8 mouse cellular contexts compared by ENCODE assay signal in the genomic region with DNA sequence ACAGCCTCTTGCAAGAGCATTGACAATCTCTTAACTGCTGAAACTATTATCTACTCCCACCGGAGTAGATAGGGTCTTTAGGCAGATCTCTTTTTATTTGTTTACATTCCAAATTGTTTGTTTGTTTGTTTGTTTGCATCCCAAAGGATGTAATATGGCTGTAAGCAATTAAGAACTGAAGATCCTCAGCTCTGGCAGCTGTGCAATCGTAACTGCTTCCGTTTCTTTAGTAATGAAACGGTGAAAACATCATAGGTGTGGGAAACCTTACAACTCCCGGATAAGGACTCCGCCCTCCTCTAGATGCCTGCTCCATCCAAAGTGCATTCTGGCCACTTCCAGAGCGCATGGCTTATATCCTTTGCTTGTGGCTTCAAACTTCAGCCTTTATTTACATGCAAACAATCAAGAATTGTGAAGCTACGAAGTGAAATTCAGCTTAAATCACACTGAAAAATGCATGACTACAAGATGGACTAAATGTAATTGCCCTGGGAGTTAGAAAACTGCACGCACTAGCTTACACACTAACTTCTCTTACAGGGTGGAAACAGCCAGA. TPM values are rescaled to one million over a fixed set of nuclear protein-coding genes. Genes with fewer than 3 reads are reported as not detected.
DNase-seq lines count a peak whose midpoint lies in the region; ATAC-seq lines count a peak whose summit lies in the region.

No protein-coding gene starts in this region.

- H3K36me3 ChIP-seq in kidney, embryonic 15.5 days, result peaks cover 12% of the 10 kb centered on the region
- H3K36me3 ChIP-seq in hindbrain, embryonic 12.5 days, result peaks cover 7% of the 10 kb centered on the region; the same call in 1 of the 2 replicates
- peaks cover 9% of the 10 kb centered on the region for H3K36me3 ChIP-seq in midbrain, embryonic 12.5 days

- peak overlapping the region; percentile 67 for H3K4me2 ChIP-seq in kidney, embryonic 15.5 days
- peak overlapping the region; percentile 76 for H3K4me2 ChIP-seq in hindbrain, embryonic 12.5 days (replicated peaks)
- peak overlapping the region; percentile 64 for H3K4me2 ChIP-seq in midbrain, embryonic 12.5 days (replicated peaks)

- no peak for ATAC-seq in kidney, embryonic 15.5 days (replicated peaks; ENCODE audit: low FRiP score)
- ATAC-seq in hindbrain, embryonic 12.5 days (ENCODE audit: low FRiP score), result no peak
- ATAC-seq in midbrain, embryonic 12.5 days (ENCODE audit: low FRiP score, low read depth), result no peak

- no peak for DNase-seq in kidney, adult 18-20 months
- DNase-seq in ZHBTc4 (ENCODE audit: low read depth, low spot score), result peak; percentile 41
- no peak for DNase-seq in frontal cortex, postnatal 36 days (ENCODE audit: low spot score in 2 of 2)
- no peak for DNase-seq in right cerebral cortex, postnatal 10 days (ENCODE audit: low spot score in 2 of 2)
- DNase-seq in urinary bladder, adult 18-20 months (ENCODE audit: low spot score in 2 of 2), result no peak

- WGBS in kidney, embryonic 15.5 days, result 5% methylated on average over 9 of the region's 9 CpGs
- 16% methylated on average over 9 of the region's 9 CpGs for WGBS in hindbrain, embryonic 12.5 days
- WGBS in midbrain, embryonic 12.5 days, result 23% methylated on average over 9 of the region's 9 CpGs

- H3K9me3 ChIP-seq in kidney, embryonic 15.5 days (replicated peaks), result no peaks in the 10 kb centered on the region
- no peaks in the 10 kb centered on the region for H3K9me3 ChIP-seq in hindbrain, embryonic 12.5 days (replicated peaks)
- H3K9me3 ChIP-seq in midbrain, embryonic 12.5 days, result no peaks in the 10 kb centered on the region

- peaks cover 36% of the 10 kb centered on the region for H3K4me1 ChIP-seq in kidney, embryonic 15.5 days
- peaks cover 19% of the 10 kb centered on the region for H3K4me1 ChIP-seq in hindbrain, embryonic 12.5 days
- peaks cover 24% of the 10 kb centered on the region for H3K4me1 ChIP-seq in midbrain, embryonic 12.5 days

- peak overlapping the region; percentile 93 for H3K9ac ChIP-seq in kidney, embryonic 15.5 days
- peak overlapping the region; percentile 77 for H3K9ac ChIP-seq in hindbrain, embryonic 12.5 days
- H3K9ac ChIP-seq in midbrain, embryonic 12.5 days (replicated peaks), result peak overlapping the region; percentile 72

- H3K4me3 ChIP-seq in kidney, embryonic 15.5 days (replicated peaks), result peak overlapping the region; percentile 94
- H3K4me3 ChIP-seq in hindbrain, embryonic 12.5 days, result peak overlapping the region; percentile 76
- H3K4me3 ChIP-seq in midbrain, embryonic 12.5 days, result peak overlapping the region; percentile 84

- H3K27me3 ChIP-seq in kidney, embryonic 15.5 days, result no peaks in the 10 kb centered on the region
- H3K27me3 ChIP-seq in hindbrain, embryonic 12.5 days, result no peaks in the 10 kb centered on the region
- H3K27me3 ChIP-seq in midbrain, embryonic 12.5 days, result no peaks in the 10 kb centered on the region; the same call in 1 of the 2 replicates

- H3K27ac ChIP-seq in kidney, embryonic 15.5 days, result peak overlapping the region; percentile 72
- H3K27ac ChIP-seq in hindbrain, embryonic 12.5 days, result no peak overlapping the region
- no peak overlapping the region for H3K27ac ChIP-seq in midbrain, embryonic 12.5 days (replicated peaks)

RNA-seq across cellular contexts. Expression of gene Cep152, which starts 0.7 kb away (rescaled TPM):
- 7.7 and 8.1 TPM in 2 replicates for polyA plus RNA-seq in kidney, embryonic 15.5 days (2015; fragmentation: Nextera tagmentation; extraction: Ambion mirVana)
- 6.7 and 7.5 TPM in 2 replicates for polyA plus RNA-seq in hindbrain, embryonic 12.5 days (2016; fragmentation: Nextera tagmentation; extraction: Ambion mirVana)
- polyA plus RNA-seq in midbrain, embryonic 12.5 days (2016; fragmentation: Nextera tagmentation; extraction: Ambion mirVana), result 8.8 and 9.5 TPM in 2 replicates

RNA-seq across cellular contexts. Expression of gene Eid1, which starts 48.7 kb away (rescaled TPM):
- 116 and 119 TPM in 2 replicates for polyA plus RNA-seq in kidney, embryonic 15.5 days (2015; fragmentation: Nextera tagmentation; extraction: Ambion mirVana)
- 392 and 403 TPM in 2 replicates for polyA plus RNA-seq in hindbrain, embryonic 12.5 days (2016; fragmentation: Nextera tagmentation; extraction: Ambion mirVana)
- 298 and 327 TPM in 2 replicates for polyA plus RNA-seq in midbrain, embryonic 12.5 days (2016; fragmentation: Nextera tagmentation; extraction: Ambion mirVana)
